Mouse (Mus musculus) thymus, adult 2 months (tissue): Measurements from ENCODE around the gene Cd248. TPM values are rescaled to one million over a fixed set of nuclear protein-coding genes. Genes with fewer than 3 reads are reported as not detected.

Experiments
- DNase-seq: peaks from one replicate; pipeline ENCODE4 v3.0.0; 2021
- H3K27ac ChIP-seq: fragments of 200-500 bp; 2 replicates; pipeline ENCODE4 v1.5.1; 2012; ENCODE audit warnings: low read length, control low read depth; ENCODE audit not compliant: control insufficient read depth, insufficient read depth
- H3K27me3 ChIP-seq: fragments of 200-500 bp; 2 replicates; pipeline ENCODE4 v1.6.1; 2012; ENCODE audit warnings: mild to moderate bottlenecking, low read length, moderate library complexity, mixed read lengths; ENCODE audit not compliant: control insufficient read depth, insufficient read depth
- H3K36me3 ChIP-seq: fragments of 200-500 bp; 2 replicates; pipeline ENCODE4 v1.6.1; 2012; ENCODE audit warnings: mild to moderate bottlenecking, low read length, moderate library complexity; ENCODE audit not compliant: control insufficient read depth, insufficient read depth
- H3K4me1 ChIP-seq: fragments of 200-500 bp; replicated peaks from 2 replicates; pipeline ENCODE4 v1.6.1; 2012; ENCODE audit warnings: low read length; ENCODE audit not compliant: control insufficient read depth, insufficient read depth
- H3K4me3 ChIP-seq: fragments of 200-500 bp; 2 replicates; pipeline ENCODE4 v1.5.1; 2012; ENCODE audit warnings: mild to moderate bottlenecking, low read length, control low read depth, moderate library complexity; ENCODE audit not compliant: control insufficient read depth, insufficient read depth
- CTCF ChIP-seq: fragments of 200-500 bp; IDR thresholded peaks from 2 replicates; pipeline ENCODE4 v1.5.1; 2012; ENCODE audit warnings: mild to moderate bottlenecking, control low read depth, low read length, moderate library complexity, borderline replicate concordance; ENCODE audit not compliant: control insufficient read depth, poor library complexity, insufficient read depth; ENCODE audit errors: extremely low read depth
- POLR2A ChIP-seq: fragments of 200-500 bp; IDR thresholded peaks from 2 replicates; pipeline ENCODE4 v1.6.1; 2012; ENCODE audit warnings: mild to moderate bottlenecking, low read length, control low read depth, moderate library complexity; ENCODE audit not compliant: control insufficient read depth, poor library complexity, insufficient read depth; ENCODE audit errors: extremely low read depth
- WGBS: fragments of 180-500 bp; shearing (Covaris S2); methylation state at CpG from one replicate; pipeline ENCODE4 v1.1.7; 2018; 5-methylcytosine and 5-hydroxymethylcytosine counted together
- polyA plus RNA-seq: library from polyadenylated mRNA; depleted of rRNA; stranded (reverse); fragments of >200 nt; gene quantifications from 2 replicates; pipeline ENCODE4 v1.2.3, GENCODE M21; 2012

Gene Cd248
- polyA plus RNA-seq, 1 experiment: 7.7 TPM

- Histone ChIP-seq H3K4me1 (peaks cover 13% of the 10 kb centered on the region), H3K4me3 (no peak overlapping the region), H3K36me3 (no peaks in the 10 kb centered on the region), H3K27me3 (no peaks in the 10 kb centered on the region), H3K27ac (no peak overlapping the region)
- WGBS: 62% methylated on average over 10 of the region's 10 CpGs
- no peak for TF ChIP-seq POLR2A
- no peak for TF ChIP-seq CTCF
- no peak for DNase-seq
These were observed 8.8 kb upstream of the Cd248 start for GRCm38 (mm10) chr19:5058801-5059771.

GRCm38 (mm10) chr19:5060365-5061330 is 7.2 kb upstream of the Cd248 start:
- no peak for DNase-seq
- WGBS: 74% methylated on average over 5 of the region's 5 CpGs
- Histone ChIP-seq H3K27me3 (no peaks in the 10 kb centered on the region), H3K4me3 (no peak overlapping the region), H3K27ac (no peak overlapping the region), H3K36me3 (no peaks in the 10 kb centered on the region), H3K4me1 (peaks cover 13% of the 10 kb centered on the region)
- TF ChIP-seq CTCF (no peak), POLR2A (no peak)

- no peak overlapping the region for H3K4me3 ChIP-seq
- TF ChIP-seq POLR2A (no peak), CTCF (no peak)
- no peak for DNase-seq
- H3K4me1 ChIP-seq: peaks cover 13% of the 10 kb centered on the region
- no peaks in the 10 kb centered on the region; the same call in 1 of the 2 replicates for H3K27me3 ChIP-seq
- no peak overlapping the region for H3K27ac ChIP-seq
- WGBS: 87% methylated on average over 5 of the region's 5 CpGs
- no peaks in the 10 kb centered on the region for H3K36me3 ChIP-seq
These were observed 5.8 kb upstream of the Cd248 start for GRCm38 (mm10) chr19:5062041-5062440.

- 95% methylated on average over 6 of the region's 6 CpGs for WGBS
- no peak for DNase-seq
- H3K4me1 ChIP-seq: peaks cover 13% of the 10 kb centered on the region
- no peak overlapping the region for H3K4me3 ChIP-seq
- H3K27ac ChIP-seq: no peak overlapping the region
- H3K36me3 ChIP-seq: no peaks in the 10 kb centered on the region
- TF ChIP-seq POLR2A (no peak), CTCF (no peak)
- H3K27me3 ChIP-seq: no peaks in the 10 kb centered on the region; the same call in 1 of the 2 replicates
These were observed 5.4 kb upstream of the Cd248 start for GRCm38 (mm10) chr19:5062446-5062845.

GRCm38 (mm10) chr19:5065104-5065503 is 2.8 kb upstream of the Cd248 start:
- 70% methylated on average over 7 of the region's 7 CpGs for WGBS
- H3K27ac ChIP-seq: no peak overlapping the region
- H3K4me3 ChIP-seq: no peak overlapping the region
- H3K36me3 ChIP-seq: no peaks in the 10 kb centered on the region
- TF ChIP-seq CTCF: no peak
- TF ChIP-seq POLR2A: no peak
- DNase-seq: no peak
- peaks cover 11% of the 10 kb centered on the region for H3K27me3 ChIP-seq
- peaks cover 3% of the 10 kb centered on the region; the same call in 1 of the 2 replicates for H3K4me1 ChIP-seq

GRCm38 (mm10) chr19:5067040-5067799 is 658 bp upstream of the Cd248 start:
- Histone ChIP-seq H3K27me3 (peaks cover 20% of the 10 kb centered on the region), H3K4me1 (peaks cover 6% of the 10 kb centered on the region), H3K4me3 (no peak overlapping the region), H3K27ac (no peak overlapping the region), H3K36me3 (no peaks in the 10 kb centered on the region)
- no peak for DNase-seq
- TF ChIP-seq CTCF: no peak
- no peak for TF ChIP-seq POLR2A
- WGBS: 14% methylated on average over 15 of the region's 15 CpGs
